In genomic region chr4:100221978-100222737, GRCm38 (mm10) we compare ENCODE assay signal across 13 mouse cellular contexts.
A peak's percentile ranks its signal among the peaks of the same experiment; 100 is the strongest.
DNase-seq lines count a peak whose midpoint lies in the region; ATAC-seq lines count a peak whose summit lies in the region.
"Had no signal": no experiment of that assay in that cellular context is flagged by ENCODE, and none has a peak within 500 bp of the region (broad histone marks: within the 10 kb centered on the region; RNA-seq: fewer than 3 reads in every experiment).

No protein-coding gene starts in this region.

- no peak for ATAC-seq in monocyte, adult 5-6 weeks (replicated peaks; ENCODE audit: insufficient number of reproducible peaks, low FRiP score, low TSS enrichment, poor library complexity, severe bottlenecking)
- no peak for ATAC-seq in erythroid progenitor cell, adult 5-6 weeks (replicated peaks; ENCODE audit: low FRiP score, poor library complexity, severe bottlenecking)
- ATAC-seq: intestine, postnatal 0 days had no signal

- DNase-seq in heart, adult 11 months: peak; percentile 90
- no peak for DNase-seq in heart, adult 8-10 months (ENCODE audit: low spot score)
- peak; percentile 70 for DNase-seq in cerebellum, adult 11-12 months
- DNase-seq in cerebellum, postnatal 36 days: peak; percentile 33 to 58
- peak; percentile 60 for DNase-seq in heart, postnatal 4 days
- no peak for DNase-seq in adrenal gland, adult (ENCODE audit: inconsistent age in 2 of 2, low spot score in 1 of 2)
- DNase-seq: adrenal gland, postnatal 36 days; liver, embryonic 13.5 days; right cerebral cortex, postnatal 25 days; thymus, adult 2 months had no signal

Comparison
In these comparisons a context has a peak if more than half of its experiments do, and no peak if none do; other contexts are left out.
1. DNase-seq: peak in heart, adult 11 months (single experiment), cerebellum, adult 11-12 months (single experiment), cerebellum, postnatal 36 days (2 of 2) and heart, postnatal 4 days (single experiment); none in heart, adult 8-10 months (single experiment) and adrenal gland, adult (0 of 2).